In genomic region chr13:64002945-64003459, GRCm38 (mm10) we compare ENCODE assay signal across 8 mouse cellular contexts.
A peak's percentile ranks its signal among the peaks of the same experiment; 100 is the strongest.
DNase-seq lines count a peak whose midpoint lies in the region; ATAC-seq and TF ChIP-seq lines count a peak whose summit lies in the region.

No protein-coding gene starts in this region.

- POLR2A ChIA-PET in Patski (lab: Charles Lee), result interaction anchor here (0.8 kb wide), 1 partner anchor 10 kb away, joined by 3 read pairs; no protein-coding TSS in a partner anchor

- no peak overlapping the region for H3K4me3 ChIP-seq in heart, embryonic 14.5 days (ENCODE audit: control insufficient read depth in 1 of 2, insufficient read depth in 1 of 2, low read depth in 1 of 2, low read length in 2 of 2)
- H3K4me3 ChIP-seq in hindbrain, embryonic 14.5 days (replicated peaks; ENCODE audit: low read length), result no peak overlapping the region
- no peak overlapping the region for H3K4me3 ChIP-seq in midbrain, postnatal 0 days (ENCODE audit: low read depth, low read length)

- H3K9me3 ChIP-seq in heart, embryonic 14.5 days (ENCODE audit: control insufficient read depth, low read length), result no peaks in the 10 kb centered on the region
- no peaks in the 10 kb centered on the region for H3K9me3 ChIP-seq in hindbrain, embryonic 14.5 days (ENCODE audit: control insufficient read depth, low read length)
- H3K9me3 ChIP-seq in midbrain, postnatal 0 days (ENCODE audit: low read length), result no peaks in the 10 kb centered on the region

- CTCF ChIA-PET in Patski (lab: Charles Lee), result interaction anchor here (1.0 to 1.5 kb wide), 2 partner anchors 8 to 73 kb away, joined by 3 to 4 read pairs; no protein-coding TSS in a partner anchor

- intact Hi-C loops in gastrocnemius, postnatal 36 days (cut with DNase I), result no loop called here

- 11% methylated on average over 6 of the region's 6 CpGs for WGBS in heart, embryonic 14.5 days
- 3% methylated on average over 6 of the region's 6 CpGs for WGBS in hindbrain, embryonic 14.5 days
- WGBS in midbrain, postnatal 0 days, result 7% methylated on average over 6 of the region's 6 CpGs

- 0 out of 2 replicates have a peak overlapping the region, but pooled peaks have one; percentile 11 for H3K9ac ChIP-seq in heart, embryonic 14.5 days (ENCODE audit: low read length)
- no peak overlapping the region for H3K9ac ChIP-seq in hindbrain, embryonic 14.5 days
- no peak overlapping the region for H3K9ac ChIP-seq in midbrain, postnatal 0 days (replicated peaks; ENCODE audit: low read length, poor library complexity, severe bottlenecking)

- in situ Hi-C loops in Patski (cut with MboI; ENCODE audit: low pct_unique_long_range_greater_than_20kb), result no loop called here

- peak overlapping the region; percentile 6; the same call in 1 of the 2 replicates for H3K4me2 ChIP-seq in heart, embryonic 14.5 days (ENCODE audit: low read length)
- no peak overlapping the region for H3K4me2 ChIP-seq in hindbrain, embryonic 14.5 days (replicated peaks)
- H3K4me2 ChIP-seq in midbrain, postnatal 0 days (ENCODE audit: low read depth, low read length, poor library complexity, severe bottlenecking), result no peak overlapping the region

- H3K27me3 ChIP-seq in heart, embryonic 14.5 days (ENCODE audit: control insufficient read depth, insufficient read depth, low read length), result no peaks in the 10 kb centered on the region
- no peaks in the 10 kb centered on the region for H3K27me3 ChIP-seq in Patski
- no peaks in the 10 kb centered on the region for H3K27me3 ChIP-seq in hindbrain, embryonic 14.5 days (ENCODE audit: control insufficient read depth, insufficient read depth, low read length)
- no peaks in the 10 kb centered on the region for H3K27me3 ChIP-seq in midbrain, postnatal 0 days (ENCODE audit: insufficient read depth, low read length)

- H3K27ac ChIP-seq in heart, embryonic 14.5 days (replicated peaks in 1 of 2; ENCODE audit: control insufficient read depth in 1 of 2, insufficient read depth in 1 of 2, low read depth in 2 of 2, low read length in 2 of 2), result no peak overlapping the region
- H3K27ac ChIP-seq in hindbrain, embryonic 14.5 days, result no peak overlapping the region
- no peak overlapping the region for H3K27ac ChIP-seq in midbrain, postnatal 0 days (ENCODE audit: low read depth, low read length)

- no peak for ATAC-seq in heart, embryonic 14.5 days (ENCODE audit: insufficient number of reproducible peaks, insufficient read depth, low FRiP score, low read depth)
- peak; percentile 68 for ATAC-seq in Patski
- peak; percentile 17; the same call in 1 of the 2 replicates for ATAC-seq in hindbrain, embryonic 14.5 days (ENCODE audit: low FRiP score)
- ATAC-seq in midbrain, postnatal 0 days (ENCODE audit: low FRiP score), result peak; percentile 60; the same call in 1 of the 2 replicates
- no peak for ATAC-seq in inflammation-experienced regulatory T-cells, adult 6 months

- H3K36me3 ChIP-seq in heart, embryonic 14.5 days (ENCODE audit: control insufficient read depth, insufficient read depth, low read length), result no peaks in the 10 kb centered on the region
- H3K36me3 ChIP-seq in hindbrain, embryonic 14.5 days (replicated peaks; ENCODE audit: control insufficient read depth, insufficient read depth), result no peaks in the 10 kb centered on the region
- no peaks in the 10 kb centered on the region for H3K36me3 ChIP-seq in midbrain, postnatal 0 days (ENCODE audit: insufficient read depth, low read length)

- H3K4me1 ChIP-seq in heart, embryonic 14.5 days (ENCODE audit: control insufficient read depth in 2 of 2, insufficient read depth in 2 of 2, low read length in 2 of 2), result peaks cover 4% of the 10 kb centered on the region in 2 experiments; a peak in 1 of 4 replicates
- H3K4me1 ChIP-seq in hindbrain, embryonic 14.5 days (replicated peaks; ENCODE audit: control insufficient read depth, insufficient read depth, low read length), result no peaks in the 10 kb centered on the region
- H3K4me1 ChIP-seq in midbrain, postnatal 0 days (ENCODE audit: insufficient read depth, low read length), result no peaks in the 10 kb centered on the region

- TF ChIP-seq CTCF in Patski (IDR thresholded peaks at IDR 0.05), result no peak
- no peak for TF ChIP-seq CTCF in midbrain, postnatal 0 days (IDR thresholded peaks at IDR 0.05)

- DNase-seq in heart, adult 11 months, result no peak
- DNase-seq in Patski (ENCODE audit: low read depth, low spot score), result no peak
- no peak for DNase-seq in hindbrain, embryonic 14.5 days (ENCODE audit: low spot score)
- DNase-seq in midbrain, postnatal 0 days (ENCODE audit: low spot score), result peak; percentile 66
- no peak for DNase-seq in gastrocnemius, postnatal 36 days
- no peak for DNase-seq in layer of hippocampus, postnatal 10 days (ENCODE audit: low spot score in 2 of 2)

Comparison
In these comparisons a context has a peak if more than half of its experiments do, and no peak if none do; other contexts are left out.
1. ATAC-seq: peak in Patski (single experiment), hindbrain, embryonic 14.5 days (single experiment) and midbrain, postnatal 0 days (single experiment); none in heart, embryonic 14.5 days (single experiment) and inflammation-experienced regulatory T-cells, adult 6 months (single experiment).